Mouse (Mus musculus) heart, postnatal 0 days (tissue): ENCODE measurements around the gene 2310061I04Rik.

Experiments
- CTCF ChIP-seq: IDR thresholded peaks from 2 replicates; pipeline ENCODE4 v1.5.1; 2016; ENCODE audit warnings: antibody characterized with exemption, control low read depth, low read depth
- EP300 ChIP-seq: IDR thresholded peaks from 2 replicates; pipeline ENCODE4 v1.6.1; 2016; ENCODE audit warnings: antibody characterized with exemption, low read depth

- TF ChIP-seq CTCF, result no peak
- TF ChIP-seq EP300, result no peak
Measured at GRCm38 (mm10) chr17:35930627-35931026, 33.4 kb upstream of the 2310061I04Rik start.
